Mouse (Mus musculus): ENCODE results near the gene Git2. TPM values are rescaled to one million over a fixed set of nuclear protein-coding genes. Genes with fewer than 3 reads are reported as not detected.
A peak's percentile ranks its signal among the peaks of the same experiment; 100 is the strongest.

Gene Git2
- polyA plus RNA-seq, 1 experiment: 15.1 TPM

DNA sequence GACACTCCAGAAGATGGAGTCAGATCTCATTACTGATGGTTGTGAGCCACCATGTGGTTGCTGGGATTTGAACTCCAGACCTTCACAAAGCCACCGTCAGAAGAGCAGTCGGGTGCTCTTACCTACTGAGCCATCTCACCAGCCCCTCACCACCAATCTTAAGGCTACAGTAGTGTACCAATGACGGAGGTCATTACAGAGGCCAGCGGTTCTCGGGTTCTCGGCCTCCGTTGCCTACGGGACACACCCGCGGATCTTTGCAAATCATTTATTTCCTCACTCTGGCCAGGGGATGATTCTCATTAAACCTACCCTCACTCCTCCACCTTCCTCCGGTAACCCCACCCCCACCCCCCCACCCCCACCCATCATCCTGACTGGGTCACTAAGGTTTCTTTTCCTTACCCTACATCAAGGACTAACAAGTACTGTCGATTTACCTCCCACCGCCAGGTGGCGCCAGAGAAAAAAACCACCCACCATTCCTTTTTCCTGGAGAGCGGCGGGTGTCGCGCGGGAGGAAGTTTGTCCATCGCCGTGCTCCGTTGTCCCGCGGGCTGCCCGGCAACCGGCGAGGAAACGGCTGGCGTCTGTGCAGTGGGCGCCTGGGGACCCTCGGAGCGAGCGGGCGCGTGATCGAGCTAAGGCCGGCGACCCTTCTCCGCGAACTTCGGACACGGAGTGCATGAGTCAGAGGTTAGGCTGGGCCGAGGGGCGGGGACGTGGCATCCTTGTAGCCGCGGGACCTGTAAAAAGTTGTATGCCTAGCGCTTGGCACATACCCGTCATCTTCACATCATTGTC is 67.8 kb downstream of the Git2 start, which contains the start of gene Tchp:
Tchp (plus strand) TSS at position 496 of the 804 bp plus-strand sequence.
- no peak within 1 kb of the TSS for H3K27ac ChIP-seq (replicated peaks; ENCODE audit: low read depth, low read length)
- H3K4me3 ChIP-seq (ENCODE audit: insufficient read depth, low read depth, low read length): peak within 1 kb of the TSS; percentile 91

DNA sequence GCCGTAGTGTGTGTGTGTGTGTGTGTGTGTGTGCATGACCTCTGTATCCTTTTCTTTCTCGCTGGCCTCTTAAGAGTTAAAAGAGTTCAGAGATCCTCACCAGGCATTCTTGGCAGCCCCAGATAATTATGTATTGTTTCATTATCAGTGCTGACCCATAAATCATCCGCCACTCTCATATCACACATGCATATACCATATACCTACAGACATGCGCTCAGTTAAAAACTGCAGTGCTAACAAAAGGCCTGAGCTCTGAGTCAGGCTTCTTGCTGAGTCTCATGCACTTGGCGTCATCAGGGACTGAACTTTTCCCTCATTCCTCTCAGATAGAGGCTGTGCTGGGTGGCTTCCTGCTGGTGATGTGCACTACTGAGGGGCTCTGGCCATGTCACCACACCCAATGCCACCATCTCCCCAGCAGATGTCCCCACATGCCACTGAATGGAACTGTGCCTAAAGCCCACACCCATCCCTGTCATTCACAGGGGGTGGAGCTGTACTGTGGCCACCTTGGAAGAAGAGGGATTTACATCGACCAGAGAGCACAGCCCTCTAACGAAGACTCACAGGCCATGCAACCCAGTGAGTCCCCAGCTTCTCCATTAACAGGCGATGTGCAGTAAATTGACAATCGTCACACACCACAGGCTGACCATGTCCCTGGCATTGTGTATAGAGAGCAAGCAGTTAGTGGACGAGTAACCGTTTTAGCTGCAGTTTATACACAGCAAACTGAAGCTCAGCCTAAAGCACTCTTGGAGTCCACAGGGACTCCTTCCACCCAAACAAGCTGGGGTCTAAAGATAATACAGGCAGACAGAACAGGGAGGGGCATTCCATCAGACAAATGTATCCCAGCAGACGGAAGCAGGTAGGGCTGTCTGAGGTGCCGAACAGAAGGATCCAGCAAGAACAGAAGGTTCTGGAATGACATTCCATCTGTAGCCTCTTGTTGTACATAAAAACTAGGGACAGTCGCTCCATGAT is 72.6 kb downstream of the Git2 start:
- H3K27ac ChIP-seq (replicated peaks; ENCODE audit: low read depth, low read length): no peak overlapping the region
- H3K4me1 ChIP-seq (ENCODE audit: control insufficient read depth, insufficient read depth, insufficient read length, low read length): no peaks in the 10 kb centered on the region
- H3K4me3 ChIP-seq (ENCODE audit: insufficient read depth, low read depth, low read length): no peak overlapping the region

More for the DNA sequence above, 67.8 kb downstream of the Git2 start, which contains the start of gene Tchp:
- H3K4me1 ChIP-seq (ENCODE audit: control insufficient read depth, insufficient read depth, insufficient read length, low read length): peaks cover 5% of the 10 kb centered on the region; the same call in 1 of the 2 replicates

DNA sequence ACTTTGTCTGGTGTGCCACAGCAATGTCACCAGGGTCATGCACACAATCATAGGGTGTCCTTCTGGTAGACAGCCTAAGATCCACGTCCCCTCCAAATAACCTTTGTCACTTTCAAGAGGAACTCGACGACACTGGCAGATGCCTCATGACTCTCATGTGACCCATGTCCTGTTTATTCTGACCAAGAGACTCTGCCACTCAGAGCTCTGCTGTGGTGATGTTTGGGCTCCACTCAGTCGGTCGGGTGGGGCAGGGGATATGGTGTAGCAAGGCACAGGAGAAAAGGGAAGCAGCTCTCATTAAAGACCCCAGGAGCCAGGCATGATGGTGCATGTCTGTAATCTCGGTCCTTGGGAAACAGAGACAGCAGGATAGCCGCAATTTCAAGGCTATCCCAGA is 76.3 kb downstream of the Git2 start:
- Histone ChIP-seq H3K4me3 (ENCODE audit: insufficient read depth, low read depth, low read length) (no peak overlapping the region), H3K4me1 (ENCODE audit: control insufficient read depth, insufficient read depth, insufficient read length, low read length) (no peaks in the 10 kb centered on the region), H3K27ac (replicated peaks; ENCODE audit: low read depth, low read length) (peak overlapping the region; percentile 40; the same call in 1 of the 2 replicates)

DNA sequence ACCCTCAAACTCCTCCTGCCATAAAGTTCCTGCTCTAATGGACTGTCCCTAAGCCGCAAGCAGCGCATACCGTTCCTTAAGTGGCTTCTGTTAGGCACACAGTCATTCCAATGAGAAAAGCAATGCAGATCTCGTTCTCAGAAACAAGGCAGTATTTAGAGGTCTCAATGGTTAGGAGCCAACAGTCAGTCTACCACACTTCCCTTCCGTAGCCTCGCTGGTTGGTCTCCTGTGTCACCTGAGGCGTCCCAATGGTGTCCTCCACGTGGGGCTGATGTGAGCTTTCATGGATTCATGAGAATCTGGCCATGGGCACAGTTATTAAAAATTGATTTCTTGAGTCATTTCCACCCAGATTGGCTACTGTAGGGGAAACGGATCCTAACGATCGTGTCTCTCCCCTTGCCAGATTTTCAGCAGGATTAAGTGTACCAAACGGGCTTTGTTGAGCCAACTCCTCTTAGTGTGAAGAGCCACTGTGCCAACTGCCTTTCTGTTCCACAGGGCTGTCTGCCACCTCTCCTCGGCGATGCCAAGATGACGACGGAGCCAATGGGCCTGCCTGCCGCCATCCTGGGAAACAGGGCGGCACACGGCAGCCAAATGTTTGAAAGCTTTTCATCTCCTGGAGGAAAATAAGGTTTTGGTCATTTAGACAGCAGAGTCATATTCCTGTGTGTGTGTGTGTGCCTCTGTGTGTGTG is 77.1 kb downstream of the Git2 start:
- no peaks in the 10 kb centered on the region for H3K4me1 ChIP-seq (ENCODE audit: control insufficient read depth, insufficient read depth, insufficient read length, low read length)
- no peak overlapping the region for H3K27ac ChIP-seq (replicated peaks; ENCODE audit: low read depth, low read length)
- no peak overlapping the region for H3K4me3 ChIP-seq (ENCODE audit: insufficient read depth, low read depth, low read length)

GRCm38 (mm10) chr5:114696939-114697338 is 78.4 kb downstream of the Git2 start:
- no peak overlapping the region for H3K27ac ChIP-seq (replicated peaks; ENCODE audit: low read depth, low read length)
- H3K4me1 ChIP-seq (ENCODE audit: control insufficient read depth, insufficient read depth, insufficient read length, low read length): no peaks in the 10 kb centered on the region
- no peak overlapping the region for H3K4me3 ChIP-seq (ENCODE audit: insufficient read depth, low read depth, low read length)

- Histone ChIP-seq H3K27ac (replicated peaks; ENCODE audit: low read depth, low read length) (no peak overlapping the region), H3K4me3 (ENCODE audit: insufficient read depth, low read depth, low read length) (no peak overlapping the region), H3K4me1 (ENCODE audit: control insufficient read depth, insufficient read depth, insufficient read length, low read length) (no peaks in the 10 kb centered on the region)
These were observed 79.5 kb downstream of the Git2 start for GRCm38 (mm10) chr5:114695775-114696174.

DNA sequence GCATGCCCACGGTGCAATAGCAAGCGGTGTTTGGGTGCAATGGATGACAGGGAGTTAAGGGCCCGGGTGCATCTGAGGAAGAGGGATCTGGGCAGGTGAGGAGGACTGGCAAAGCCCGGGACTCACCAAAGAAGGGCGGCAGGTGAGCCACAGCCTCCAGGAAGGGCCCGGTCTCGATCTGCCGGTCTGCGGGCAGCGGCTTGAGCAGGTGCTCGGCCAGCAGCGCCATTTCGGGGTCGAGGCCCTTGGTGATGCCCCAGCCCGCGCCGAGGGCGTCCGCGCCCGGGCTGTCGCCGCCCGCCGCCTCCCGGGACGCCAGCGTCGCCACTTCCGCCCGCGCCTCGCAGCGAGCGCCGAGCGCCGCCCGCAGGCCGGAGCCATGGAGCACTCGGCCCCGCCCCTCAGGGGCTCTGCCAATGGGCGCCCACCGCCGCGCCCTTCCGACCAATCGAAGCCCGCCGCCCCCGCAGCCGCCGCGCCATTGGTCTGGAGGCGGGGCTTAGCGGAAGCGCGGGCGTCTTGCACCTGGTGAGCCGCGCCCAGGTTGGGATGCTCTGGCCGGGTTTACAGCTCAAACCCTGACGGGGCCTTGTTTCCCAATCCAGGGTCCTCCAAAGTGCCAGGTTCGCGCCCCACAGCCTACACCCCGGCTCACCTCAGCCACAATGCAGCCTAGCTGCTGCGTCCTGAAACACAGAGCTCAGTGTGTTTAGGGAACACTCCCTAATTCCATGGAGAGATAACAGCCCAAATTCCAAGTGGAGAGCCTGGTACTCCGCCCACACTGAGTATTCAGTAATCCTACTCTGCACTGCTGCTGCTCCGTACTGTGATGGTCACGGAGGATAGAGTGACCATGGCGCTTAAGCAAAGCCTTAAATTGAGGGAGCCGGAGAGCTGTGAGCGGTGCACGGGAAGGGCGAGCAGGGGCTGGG is 84.4 kb downstream of the Git2 start, which contains the start of gene Gltp:
Gltp (minus strand) TSS at position 352 of the 935 bp plus-strand sequence.
- Histone ChIP-seq H3K4me3 (ENCODE audit: insufficient read depth, low read depth, low read length) (peak within 1 kb of the TSS; percentile 94), H3K4me1 (ENCODE audit: control insufficient read depth, insufficient read depth, insufficient read length, low read length) (no peaks in the 10 kb centered on the region; the same call in 1 of the 2 replicates), H3K27ac (replicated peaks; ENCODE audit: low read depth, low read length) (peak within 1 kb of the TSS; percentile 61)

- Histone ChIP-seq H3K4me1 (ENCODE audit: control insufficient read depth, insufficient read depth, insufficient read length, low read length) (no peaks in the 10 kb centered on the region; the same call in 1 of the 2 replicates), H3K4me3 (ENCODE audit: insufficient read depth, low read depth, low read length) (peak overlapping the region; percentile 94), H3K27ac (replicated peaks; ENCODE audit: low read depth, low read length) (no peak overlapping the region)
These were observed 85.5 kb downstream of the Git2 start for GRCm38 (mm10) chr5:114689700-114690366.

DNA sequence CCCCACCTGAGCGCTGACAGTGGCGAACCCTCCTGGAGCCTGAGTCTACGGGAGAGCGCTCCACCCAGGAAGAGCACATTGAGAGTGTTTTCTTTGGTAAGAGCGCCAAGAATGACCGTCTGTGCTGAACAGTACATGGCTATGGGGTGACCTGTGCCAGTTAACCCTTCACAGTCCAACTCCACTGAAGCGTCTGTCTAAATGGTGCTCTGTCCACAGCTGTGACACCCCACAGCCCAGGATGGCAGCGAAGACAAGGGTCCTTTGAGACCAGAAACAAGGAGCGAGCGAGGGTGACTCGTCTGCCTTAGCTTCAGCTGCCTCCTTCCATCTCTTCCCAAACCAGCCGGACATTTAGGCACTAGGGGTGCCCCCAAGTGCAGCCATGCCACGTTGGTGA is 86.6 kb downstream of the Git2 start:
- no peak overlapping the region for H3K27ac ChIP-seq (replicated peaks; ENCODE audit: low read depth, low read length)
- no peaks in the 10 kb centered on the region; the same call in 1 of the 2 replicates for H3K4me1 ChIP-seq (ENCODE audit: control insufficient read depth, insufficient read depth, insufficient read length, low read length)
- H3K4me3 ChIP-seq (ENCODE audit: insufficient read depth, low read depth, low read length): no peak overlapping the region

DNA sequence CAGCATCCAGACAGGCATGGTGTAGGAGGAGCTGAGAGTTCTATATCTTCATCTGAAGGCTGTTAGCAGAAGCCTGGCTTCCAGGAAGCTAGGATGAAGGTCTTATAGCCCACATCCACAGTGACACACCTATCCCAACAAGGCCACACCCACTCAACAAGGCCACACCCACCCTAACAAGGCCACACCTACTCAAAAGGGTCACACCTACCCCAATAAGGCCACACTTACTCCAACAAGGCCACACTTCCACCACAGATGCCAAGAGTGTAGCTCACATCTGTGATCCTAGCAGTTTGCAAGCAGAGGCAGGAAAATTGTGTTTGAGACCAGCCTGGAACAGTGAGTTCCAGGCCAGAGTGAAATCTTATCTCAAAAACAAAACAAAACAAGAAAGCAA is 87.4 kb downstream of the Git2 start:
- Histone ChIP-seq H3K4me1 (ENCODE audit: control insufficient read depth, insufficient read depth, insufficient read length, low read length) (no peaks in the 10 kb centered on the region; the same call in 1 of the 2 replicates), H3K4me3 (ENCODE audit: insufficient read depth, low read depth, low read length) (no peak overlapping the region), H3K27ac (replicated peaks; ENCODE audit: low read depth, low read length) (no peak overlapping the region)

DNA sequence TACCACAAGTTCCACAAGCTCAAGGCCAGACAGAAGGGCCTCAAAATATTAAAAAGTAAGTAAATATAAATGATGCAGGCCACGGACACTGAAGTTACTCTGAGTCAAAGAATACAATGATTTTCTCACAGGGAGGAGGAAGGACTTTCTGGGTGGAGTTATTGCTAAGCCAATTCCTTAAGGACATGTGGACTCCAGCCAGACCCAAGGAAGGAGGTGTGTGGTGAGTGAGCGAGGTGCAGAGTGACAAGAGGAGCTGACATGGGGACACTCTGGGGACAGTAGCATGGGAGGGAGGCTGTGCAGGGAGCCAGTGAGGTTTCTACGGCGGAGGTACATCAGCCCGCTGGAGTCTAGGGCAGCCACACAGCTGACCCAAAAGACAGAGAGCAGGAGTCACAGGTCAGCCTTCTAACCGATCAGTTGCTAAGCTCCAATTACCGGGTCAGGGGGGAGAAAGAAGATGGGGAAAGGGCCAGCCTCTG is 88.5 kb downstream of the Git2 start:
- Histone ChIP-seq H3K27ac (replicated peaks; ENCODE audit: low read depth, low read length) (no peak overlapping the region), H3K4me1 (ENCODE audit: control insufficient read depth, insufficient read depth, insufficient read length, low read length) (no peaks in the 10 kb centered on the region; the same call in 1 of the 2 replicates)

DNA sequence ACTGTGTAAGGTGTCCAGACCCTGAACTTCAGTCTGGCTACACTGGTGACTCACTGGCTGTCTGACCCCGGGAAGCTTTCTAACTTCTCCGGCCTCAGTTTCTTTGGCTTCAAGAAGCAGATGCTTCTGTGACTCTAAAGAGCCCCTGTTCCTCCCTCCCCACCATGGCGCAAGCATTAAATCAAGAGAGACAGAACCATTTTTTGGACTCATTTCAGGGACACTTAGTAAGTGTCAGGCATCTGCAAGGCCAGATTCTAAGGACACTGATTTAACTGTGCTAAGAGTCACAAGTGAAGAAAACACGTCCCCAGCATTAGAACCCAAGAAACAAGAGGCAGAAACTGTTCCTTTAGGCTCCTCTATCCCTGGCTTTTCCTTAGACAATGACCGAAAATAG is 89.3 kb downstream of the Git2 start:
- no peak overlapping the region for H3K27ac ChIP-seq (replicated peaks; ENCODE audit: low read depth, low read length)
- H3K4me3 ChIP-seq (ENCODE audit: insufficient read depth, low read depth, low read length): no peak overlapping the region
- no peaks in the 10 kb centered on the region; the same call in 1 of the 2 replicates for H3K4me1 ChIP-seq (ENCODE audit: control insufficient read depth, insufficient read depth, insufficient read length, low read length)

More for the DNA sequence above, 88.5 kb downstream of the Git2 start:
- H3K4me3 ChIP-seq (ENCODE audit: insufficient read depth, low read depth, low read length): no peak overlapping the region

DNA sequence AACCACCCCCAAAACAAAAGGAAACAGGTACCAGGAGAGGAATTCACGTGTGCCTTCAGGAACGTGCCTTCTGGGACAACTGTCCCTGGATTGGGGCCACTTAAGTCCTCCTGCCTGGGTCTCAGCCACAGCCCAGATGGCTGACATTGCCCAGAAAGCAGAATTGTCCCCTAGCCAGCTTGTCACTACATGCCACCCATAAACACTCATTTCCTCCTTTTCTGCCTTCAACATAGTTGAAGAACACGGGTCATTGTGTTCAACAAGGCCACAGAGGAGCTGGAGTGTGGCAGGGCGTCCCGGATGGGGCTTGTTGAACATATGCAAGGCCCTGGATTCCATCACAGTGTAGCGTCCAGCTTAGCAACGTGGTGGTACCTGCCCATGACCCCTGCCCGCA is 93.6 kb downstream of the Git2 start:
- Histone ChIP-seq H3K4me3 (ENCODE audit: insufficient read depth, low read depth, low read length) (no peak overlapping the region), H3K27ac (replicated peaks; ENCODE audit: low read depth, low read length) (0 out of 2 replicates have a peak overlapping the region, but pooled peaks have one; percentile 39), H3K4me1 (ENCODE audit: control insufficient read depth, insufficient read depth, insufficient read length, low read length) (no peaks in the 10 kb centered on the region)
